Mouse (Mus musculus) hindbrain, embryonic 16.5 days (tissue): ENCODE measurements around the gene Znhit6. TPM values are rescaled to one million over a fixed set of nuclear protein-coding genes. Genes with fewer than 3 reads are reported as not detected.

Source experiments
- ATAC-seq: fragments of 200-750 bp; cut with Nextera tagmentation; 2 replicates; pipeline ENCODE4 v1.8.0; 2017; ENCODE audit warnings: moderate TSS enrichment, moderate library complexity
- H3K27ac ChIP-seq: fragments of 300-500 bp; sonication (generic); 2 replicates; pipeline ENCODE4 v1.5.1; 2014; ENCODE audit warnings: low read depth, mild to moderate bottlenecking, control low read depth, low read length, moderate library complexity
- H3K27me3 ChIP-seq: fragments of 300-500 bp; sonication (generic); replicated peaks from 2 replicates; pipeline ENCODE4 v1.6.1; 2014; ENCODE audit warnings: low read length; ENCODE audit not compliant: control insufficient read depth, insufficient read depth
- H3K36me3 ChIP-seq: fragments of 300-500 bp; sonication (generic); 2 replicates; pipeline ENCODE4 v1.6.1; 2014; ENCODE audit warnings: mild to moderate bottlenecking, low read length, moderate library complexity, mixed read lengths; ENCODE audit not compliant: control insufficient read depth, insufficient read depth
- H3K4me1 ChIP-seq: fragments of 300-500 bp; sonication (generic); 2 replicates; pipeline ENCODE4 v1.6.1; 2014; ENCODE audit warnings: low read depth, low read length; ENCODE audit not compliant: control insufficient read depth, insufficient read depth
- H3K4me2 ChIP-seq: fragments of 300-500 bp; sonication (generic); 2 replicates; pipeline ENCODE4 v1.6.1; 2014; ENCODE audit warnings: mild to moderate bottlenecking, low read length, control low read depth, moderate library complexity
- H3K4me3 ChIP-seq: fragments of 300-500 bp; sonication (generic); 2 replicates; pipeline ENCODE4 v1.5.1; 2014; ENCODE audit warnings: mild to moderate bottlenecking, low read length, control low read depth, moderate library complexity
- H3K9ac ChIP-seq: fragments of 300-500 bp; sonication (generic); 2 replicates; pipeline ENCODE4 v1.6.1; 2014; ENCODE audit warnings: low read depth, mild to moderate bottlenecking, control low read depth, low read length, moderate library complexity
- H3K9me3 ChIP-seq: fragments of 300-500 bp; sonication (generic); 2 replicates; pipeline ENCODE4 v1.6.1; 2014; ENCODE audit warnings: mild to moderate bottlenecking, low read length, moderate library complexity; ENCODE audit not compliant: control insufficient read depth
- WGBS: fragments of 180-500 bp; shearing (Covaris S2); extraction: QIAGEN DNeasy Blood & Tissue Kit; methylation state at CpG from one replicate; pipeline ENCODE4 v1.1.7; 2014; 5-methylcytosine and 5-hydroxymethylcytosine counted together
- polyA plus RNA-seq: library from polyadenylated mRNA; unstranded; fragments of >200 nt; fragmentation: Nextera tagmentation; extraction: Ambion mirVana; gene quantifications from 2 replicates; pipeline ENCODE4 v1.2.1, GENCODE M21; 2015

The Znhit6 gene
- 30.5 and 34.1 TPM in 2 replicates for polyA plus RNA-seq

DNA sequence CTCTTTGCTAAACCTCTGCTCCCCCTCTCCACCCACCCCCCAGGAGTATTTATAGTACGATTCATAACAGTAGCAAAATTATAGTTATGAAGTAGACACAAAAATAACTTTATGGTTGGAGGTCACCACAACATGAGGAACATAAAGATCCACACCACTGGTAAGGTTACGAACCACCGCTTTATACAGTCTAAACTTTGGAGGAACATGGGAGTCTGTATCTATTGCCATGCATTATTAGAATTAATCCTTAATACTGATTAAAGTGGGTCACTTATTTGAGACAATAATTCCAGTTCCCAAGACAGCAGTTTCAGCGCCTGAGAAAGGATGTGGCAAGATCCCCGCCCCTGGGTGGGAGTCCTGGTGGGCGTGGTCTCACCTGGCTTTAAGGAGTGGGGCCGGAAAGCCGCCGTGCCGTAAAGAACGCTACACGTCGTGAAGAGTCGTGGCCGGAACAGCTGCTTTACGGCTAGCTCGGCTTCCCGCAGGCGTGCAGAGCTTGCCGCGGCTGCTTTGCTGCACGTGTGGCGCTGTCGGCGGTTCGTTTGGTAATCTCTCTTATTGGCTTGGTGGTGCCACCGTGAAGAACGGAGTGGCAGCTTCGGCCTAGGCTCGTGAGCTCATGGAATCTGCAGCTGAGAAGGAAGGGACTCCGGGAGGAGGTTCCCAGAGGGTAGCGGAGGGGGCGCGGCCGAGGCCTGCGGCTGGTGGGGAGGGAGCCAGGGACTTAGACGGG is at the start of gene Znhit6:
Znhit6 (plus strand) TSS at position 463 of the 739 bp plus-strand sequence.
- no peaks in the 10 kb centered on the region for H3K9me3 ChIP-seq
- peak within 1 kb of the TSS; percentile 76 for H3K4me2 ChIP-seq
- no peaks in the 10 kb centered on the region for H3K27me3 ChIP-seq
- peaks cover 11% of the 10 kb centered on the region for H3K4me1 ChIP-seq
- peak; percentile 95 for ATAC-seq
- H3K36me3 ChIP-seq, result peaks cover 11% of the 10 kb centered on the region
- peak within 1 kb of the TSS; percentile 61 for H3K9ac ChIP-seq
- H3K4me3 ChIP-seq, result peak within 1 kb of the TSS; percentile 67
- peak within 1 kb of the TSS; percentile 40; the same call in 1 of the 2 replicates for H3K27ac ChIP-seq
- WGBS, result 5% methylated on average over 37 of the region's 37 CpGs

DNA sequence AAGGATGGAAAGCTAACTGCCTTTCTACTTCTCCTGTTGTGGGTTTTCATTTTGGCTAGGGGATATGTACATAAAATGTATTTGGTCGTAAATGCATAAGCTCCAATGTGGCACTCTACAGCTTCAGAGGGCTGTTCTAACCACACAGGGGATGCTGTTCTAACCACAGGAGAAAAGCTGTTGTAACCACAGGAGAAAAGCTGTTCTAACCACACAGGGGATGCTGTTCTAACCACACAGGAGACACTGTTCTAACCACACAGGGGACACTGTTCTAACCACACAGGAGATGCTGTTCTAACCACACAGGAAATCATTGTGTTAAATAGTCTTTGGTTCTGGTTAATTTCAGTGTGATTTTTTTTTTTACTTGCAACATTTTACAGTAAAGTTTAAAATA is 38.1 kb upstream of the Znhit6 start:
- Histone ChIP-seq H3K9me3 (no peaks in the 10 kb centered on the region), H3K9ac (no peak overlapping the region), H3K27me3 (no peaks in the 10 kb centered on the region), H3K36me3 (no peaks in the 10 kb centered on the region), H3K27ac (no peak overlapping the region), H3K4me1 (no peaks in the 10 kb centered on the region), H3K4me3 (no peak overlapping the region), H3K4me2 (no peak overlapping the region)
- no peak for ATAC-seq
- WGBS, result 74% methylated on average over 1 of the region's 1 CpGs

DNA sequence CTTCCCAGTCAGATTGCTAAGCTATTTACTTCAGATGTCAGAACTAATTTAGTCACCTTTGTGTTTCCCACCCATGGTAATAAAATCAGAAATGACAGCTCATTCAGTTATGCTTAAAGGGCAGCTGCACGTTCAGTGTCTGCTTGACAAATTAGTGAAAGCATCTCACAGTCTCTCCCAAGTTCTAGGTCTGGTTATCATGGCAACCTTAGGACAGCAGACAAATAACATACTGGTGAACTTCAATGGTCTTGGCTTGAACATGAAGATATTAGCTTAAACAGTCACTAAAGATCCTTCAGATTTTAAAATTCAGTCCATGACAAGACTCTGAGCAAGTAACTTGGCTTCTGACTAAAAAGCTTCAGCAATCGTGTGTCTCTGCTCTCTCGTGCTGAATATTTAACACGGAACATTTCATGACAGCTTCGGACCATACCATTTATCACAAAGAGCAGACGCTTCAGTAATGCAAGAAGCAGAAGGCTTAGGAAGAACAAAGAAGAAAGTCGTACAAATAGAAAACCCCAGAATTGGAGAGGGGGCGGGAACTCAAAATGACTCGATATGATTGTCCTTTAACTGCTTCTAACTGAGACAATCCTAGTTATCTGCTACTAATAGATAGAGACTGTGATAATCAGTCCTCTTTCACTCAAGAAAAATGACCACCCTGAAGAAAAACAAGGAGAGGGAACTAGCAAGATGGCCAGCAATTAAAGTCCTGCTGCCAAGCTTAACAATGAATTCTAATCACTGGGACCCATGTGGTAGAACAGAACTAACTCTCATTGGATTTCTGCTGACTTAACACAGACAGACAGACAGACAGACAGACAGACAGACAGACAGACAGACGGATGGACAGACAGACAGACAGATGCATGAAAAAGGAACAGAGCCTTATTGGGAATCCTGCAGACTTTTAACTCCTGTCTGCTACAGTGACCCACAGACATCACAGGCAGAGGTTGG is 27.3 kb upstream of the Znhit6 start:
- no peak overlapping the region for H3K4me2 ChIP-seq
- no peak overlapping the region for H3K27ac ChIP-seq
- H3K9me3 ChIP-seq, result no peaks in the 10 kb centered on the region
- H3K27me3 ChIP-seq, result no peaks in the 10 kb centered on the region
- 0 out of 2 replicates have a peak, but pooled peaks have one; percentile 40 for ATAC-seq
- H3K4me1 ChIP-seq, result no peaks in the 10 kb centered on the region
- no peak overlapping the region for H3K9ac ChIP-seq
- 70% methylated on average over 10 of the region's 10 CpGs for WGBS
- no peak overlapping the region for H3K4me3 ChIP-seq
- H3K36me3 ChIP-seq, result no peaks in the 10 kb centered on the region

DNA sequence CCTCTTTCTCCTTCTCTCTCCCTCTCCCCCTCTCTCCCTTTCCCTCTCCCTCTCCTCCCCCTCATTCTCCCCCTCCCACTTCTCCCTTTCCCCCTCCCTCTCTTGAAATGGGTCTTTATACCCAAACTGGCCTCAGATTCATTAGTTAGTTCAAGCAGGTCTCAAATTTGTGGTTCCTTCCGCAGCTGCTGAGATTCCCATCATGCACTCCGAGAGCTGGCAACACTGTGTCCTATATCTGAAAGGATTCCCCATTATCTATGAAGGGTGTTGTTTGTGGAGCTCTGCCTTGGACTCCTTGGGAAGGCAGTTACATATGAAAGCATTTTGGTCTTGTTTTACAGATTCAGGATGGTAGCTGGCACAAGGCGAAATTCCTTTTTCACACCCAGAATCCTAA is 25.8 kb upstream of the Znhit6 start:
- peak; percentile 63 for ATAC-seq
- H3K4me2 ChIP-seq, result no peak overlapping the region
- no peaks in the 10 kb centered on the region for H3K27me3 ChIP-seq
- H3K36me3 ChIP-seq, result no peaks in the 10 kb centered on the region
- no peak overlapping the region for H3K27ac ChIP-seq
- H3K9ac ChIP-seq, result no peak overlapping the region
- whole genome bisulfite sequencing, result 62% methylated on average over 3 of the region's 3 CpGs
- no peaks in the 10 kb centered on the region for H3K4me1 ChIP-seq
- no peaks in the 10 kb centered on the region for H3K9me3 ChIP-seq
- no peak overlapping the region for H3K4me3 ChIP-seq

DNA sequence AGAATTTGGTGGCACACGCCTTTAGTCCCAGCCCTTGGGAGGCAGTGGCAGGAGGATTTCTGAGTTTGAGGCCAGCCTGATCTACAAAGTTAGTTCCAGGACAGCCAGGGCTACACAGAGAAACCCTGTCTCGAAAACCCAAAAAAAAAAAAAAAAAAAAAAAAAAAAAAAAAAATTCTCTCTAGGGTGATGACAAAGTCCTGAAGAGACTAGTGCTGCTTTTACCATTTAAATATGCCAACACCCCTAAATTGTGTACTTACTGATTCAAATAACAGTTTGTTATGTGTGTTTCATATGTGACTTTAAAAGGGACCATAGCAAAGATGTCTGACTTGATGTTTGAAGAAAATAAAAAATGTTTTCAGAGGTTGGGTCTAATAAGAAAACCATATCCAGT is 21.6 kb upstream of the Znhit6 start:
- Histone ChIP-seq H3K27ac (no peak overlapping the region), H3K4me2 (no peak overlapping the region), H3K36me3 (no peaks in the 10 kb centered on the region), H3K9me3 (no peaks in the 10 kb centered on the region), H3K4me1 (no peaks in the 10 kb centered on the region), H3K4me3 (no peak overlapping the region), H3K27me3 (no peaks in the 10 kb centered on the region), H3K9ac (no peak overlapping the region)
- WGBS, result 82% methylated on average over 2 of the region's 2 CpGs
- ATAC-seq, result no peak

DNA sequence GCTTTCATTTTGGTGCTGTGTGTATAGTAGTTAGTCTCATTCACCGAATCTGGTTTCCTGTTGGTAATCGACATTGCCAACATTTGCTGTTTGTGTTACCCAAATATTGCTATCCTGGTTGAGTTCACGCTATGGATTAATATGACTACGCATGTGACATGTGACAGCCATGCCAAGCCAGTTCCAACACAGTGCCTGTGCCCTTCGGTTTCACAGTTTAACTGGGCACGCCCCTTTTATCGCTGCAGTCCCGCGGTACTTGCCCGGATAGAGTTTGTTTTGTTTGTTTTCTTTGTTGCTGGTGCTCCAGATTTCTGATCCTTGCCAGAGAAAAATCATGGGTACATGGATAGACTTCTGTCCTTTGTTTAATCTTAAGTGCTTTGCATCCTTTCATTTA is 19.8 kb upstream of the Znhit6 start:
- WGBS, result 91% methylated on average over 10 of the region's 10 CpGs
- H3K27me3 ChIP-seq, result no peaks in the 10 kb centered on the region
- no peak overlapping the region for H3K27ac ChIP-seq
- H3K9ac ChIP-seq, result no peak overlapping the region
- no peak for ATAC-seq
- no peaks in the 10 kb centered on the region for H3K36me3 ChIP-seq
- no peaks in the 10 kb centered on the region for H3K9me3 ChIP-seq
- no peak overlapping the region for H3K4me2 ChIP-seq
- no peak overlapping the region for H3K4me3 ChIP-seq
- no peaks in the 10 kb centered on the region for H3K4me1 ChIP-seq

DNA sequence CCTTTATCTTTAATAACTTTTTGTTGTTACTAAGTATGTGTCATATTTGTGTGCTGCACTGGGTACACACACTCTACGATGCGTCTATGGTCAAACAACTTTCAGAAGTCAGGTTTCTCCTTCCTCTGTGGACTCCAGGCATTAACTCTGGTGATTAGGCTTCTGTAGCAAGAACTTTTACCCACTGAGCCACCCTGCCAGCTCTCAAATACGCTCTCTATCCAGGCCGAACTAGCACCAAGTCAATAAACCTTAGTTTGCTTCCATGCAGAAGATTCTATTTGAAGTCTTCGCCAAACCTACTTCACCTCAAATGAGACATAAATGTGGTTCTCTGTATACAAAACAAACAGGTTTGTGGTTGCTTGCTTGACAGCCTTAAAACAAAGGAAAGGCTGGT is 16.3 kb upstream of the Znhit6 start:
- no peaks in the 10 kb centered on the region for H3K36me3 ChIP-seq
- no peak overlapping the region for H3K9ac ChIP-seq
- H3K4me2 ChIP-seq, result no peak overlapping the region
- H3K4me1 ChIP-seq, result no peaks in the 10 kb centered on the region
- H3K27me3 ChIP-seq, result no peaks in the 10 kb centered on the region
- WGBS, result 90% methylated on average over 5 of the region's 5 CpGs
- H3K27ac ChIP-seq, result no peak overlapping the region
- H3K9me3 ChIP-seq, result no peaks in the 10 kb centered on the region
- no peak for ATAC-seq
- no peak overlapping the region for H3K4me3 ChIP-seq

DNA sequence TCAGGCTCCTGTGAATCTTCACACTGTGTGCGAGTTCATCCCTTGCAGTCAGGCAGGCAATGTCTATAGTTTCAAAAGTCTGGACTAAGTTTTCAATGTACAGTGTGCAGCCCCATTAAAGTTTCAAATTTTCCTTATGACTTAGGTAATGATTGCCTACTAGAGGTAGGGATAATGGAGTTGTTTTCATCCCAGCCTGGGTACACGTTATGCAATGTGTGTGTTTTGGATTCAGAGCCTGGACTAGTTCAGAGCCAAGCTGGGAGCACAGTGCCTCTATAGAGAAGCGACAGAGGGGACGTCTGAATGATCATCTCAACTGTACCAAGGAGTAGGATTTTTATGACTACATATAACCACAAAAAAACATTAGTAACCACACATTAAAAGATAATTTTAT is 15.9 kb upstream of the Znhit6 start:
- H3K9me3 ChIP-seq, result no peaks in the 10 kb centered on the region
- H3K4me1 ChIP-seq, result no peaks in the 10 kb centered on the region
- H3K27ac ChIP-seq, result no peak overlapping the region
- H3K36me3 ChIP-seq, result no peaks in the 10 kb centered on the region
- H3K9ac ChIP-seq, result no peak overlapping the region
- H3K4me3 ChIP-seq, result no peak overlapping the region
- ATAC-seq, result no peak
- no peaks in the 10 kb centered on the region for H3K27me3 ChIP-seq
- no peak overlapping the region for H3K4me2 ChIP-seq
- WGBS, result 85% methylated on average over 4 of the region's 4 CpGs

DNA sequence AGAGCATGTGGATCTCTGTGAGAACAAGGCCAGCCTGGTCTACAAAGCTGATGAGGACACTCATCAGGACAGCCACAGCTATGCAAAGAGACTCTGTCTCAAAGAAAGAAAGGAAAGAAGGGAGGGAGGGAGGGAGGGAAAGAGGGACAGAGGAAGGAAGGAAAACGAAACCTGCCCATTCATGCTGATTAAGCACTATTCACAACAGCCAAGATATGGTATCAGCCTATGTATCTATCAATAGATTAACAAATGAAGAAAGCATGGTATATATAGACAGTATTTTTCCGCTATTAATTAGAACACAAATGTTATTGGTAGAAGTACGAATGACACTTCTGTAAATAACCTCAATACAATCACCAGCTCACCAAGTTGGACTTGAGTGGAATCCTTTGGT is 1.5 kb upstream of the Znhit6 start:
- no peak for ATAC-seq
- H3K27ac ChIP-seq, result no peak overlapping the region
- no peaks in the 10 kb centered on the region for H3K27me3 ChIP-seq
- peaks cover 11% of the 10 kb centered on the region for H3K36me3 ChIP-seq
- no peak overlapping the region for H3K4me2 ChIP-seq
- H3K4me1 ChIP-seq, result peaks cover 11% of the 10 kb centered on the region
- H3K9ac ChIP-seq, result no peak overlapping the region
- no peaks in the 10 kb centered on the region for H3K9me3 ChIP-seq
- H3K4me3 ChIP-seq, result no peak overlapping the region
- WGBS, result 91% methylated on average over 3 of the region's 3 CpGs
